Mouse (Mus musculus): ENCODE measurements around the gene Atp5b. TPM values are rescaled to one million over a fixed set of nuclear protein-coding genes. Genes with fewer than 3 reads are reported as not detected.

The Atp5b gene
- total RNA-seq (2023), result 629 TPM

GRCm38 (mm10) chr10:128082880-128083421, at the start of gene Atp5b:
TSS of gene Atp5b (plus strand) at chr10:128083273.

GRCm38 (mm10) chr10:128058601-128059151, 24.4 kb upstream of the Atp5b start, which contains the start of gene Ptges3:
TSS of gene Ptges3 (plus strand) at chr10:128058954.

DNA sequence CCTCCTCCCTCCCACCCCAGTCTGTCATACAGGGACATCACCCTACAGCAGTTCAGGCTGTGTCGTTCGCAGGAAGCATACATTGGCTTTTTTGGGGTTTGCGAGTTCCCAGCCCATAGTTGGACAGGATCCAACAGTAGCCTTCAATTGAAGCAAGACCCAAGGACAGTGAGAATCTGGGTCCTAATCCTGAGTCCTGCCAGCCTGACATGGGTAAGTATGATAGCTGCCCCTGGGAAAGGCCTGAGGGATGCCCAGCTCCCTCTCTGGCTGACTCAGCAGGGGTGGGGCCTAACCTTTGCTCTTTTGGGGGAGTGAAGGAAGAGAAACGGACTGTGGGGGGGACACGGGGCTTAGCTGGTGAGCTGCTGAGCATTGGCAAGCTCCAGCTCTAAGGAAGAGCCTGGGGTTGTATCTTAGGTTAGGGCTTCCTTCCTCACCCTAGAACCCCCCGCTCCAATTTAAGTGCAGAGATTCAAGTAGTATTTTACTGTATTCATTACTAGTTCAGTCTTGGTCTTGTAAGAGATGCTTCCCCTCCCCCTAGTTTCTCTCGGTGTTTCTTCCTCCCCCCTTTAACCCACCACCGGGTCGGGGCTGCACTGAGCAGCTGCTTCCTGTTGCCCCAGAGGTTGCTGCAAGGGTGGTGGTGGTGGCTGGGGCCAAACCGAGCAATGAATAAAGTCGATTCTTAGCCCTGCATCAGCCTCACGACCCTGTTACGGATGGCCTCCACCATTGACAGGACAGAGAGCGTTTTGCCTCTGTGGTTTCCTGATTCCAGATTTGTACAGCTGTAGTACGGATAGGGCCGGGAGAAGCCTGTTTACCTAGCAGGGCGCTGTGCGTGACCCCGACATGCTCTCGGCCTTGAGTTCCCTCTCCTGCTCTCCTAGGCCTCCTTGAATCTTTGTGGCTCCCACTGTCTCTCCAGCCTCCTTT, 8.8 kb downstream of the Atp5b start, which contains the start of gene Baz2a:
Gene Baz2a (plus strand): TSS at position 14 of the 942 bp plus-strand sequence.

Other genes starting within 250 kb of the Atp5b start
- not detected for gene Rdh19, start 233.3 kb upstream of the Atp5b start, total RNA-seq (2023)
- gene Rdh16f2, start 216.8 kb upstream of the Atp5b start, total RNA-seq (2023), result not detected
- not detected for gene Rdh7, start 194.5 kb upstream of the Atp5b start, total RNA-seq (2023)
- not detected for gene Sdr9c7, start 184.8 kb upstream of the Atp5b start, total RNA-seq (2023)
- gene Hsd17b6, start 75.7 kb upstream of the Atp5b start, total RNA-seq (2023), result not detected
- 20.7 TPM for gene Prim1, start 68.1 kb upstream of the Atp5b start, total RNA-seq (2023)
- gene Naca, start 47.7 kb upstream of the Atp5b start, total RNA-seq (2023), result 830 TPM
- gene Ptges3, start 24.3 kb upstream of the Atp5b start, total RNA-seq (2023), result 118 TPM
- gene Baz2a, start 8.3 kb downstream of the Atp5b start, total RNA-seq (2023), result 104 TPM
- gene Rbms2, start 97.0 kb downstream of the Atp5b start, total RNA-seq (2023), result 37.2 TPM
- 0.86 TPM for gene Gls2, start 111.2 kb downstream of the Atp5b start, total RNA-seq (2023)
- gene Spryd4, start 128.5 kb downstream of the Atp5b start, total RNA-seq (2023), result 14.0 TPM
- gene Mip, start 142.6 kb downstream of the Atp5b start, total RNA-seq (2023), result not detected
- gene Timeless, start 148.8 kb downstream of the Atp5b start, total RNA-seq (2023), result 37.2 TPM
- gene Apon, start 170.8 kb downstream of the Atp5b start, total RNA-seq (2023), result not detected
- gene Apof, start 185.4 kb downstream of the Atp5b start, total RNA-seq (2023), result not detected
- 59.1 TPM for gene Stat2, start 187.3 kb downstream of the Atp5b start, total RNA-seq (2023)
- gene Il23a, start 215.5 kb downstream of the Atp5b start, total RNA-seq (2023), result not detected
- 45.0 TPM for gene Pan2, start 220.1 kb downstream of the Atp5b start, total RNA-seq (2023)
- gene Cnpy2, start 239.2 kb downstream of the Atp5b start, total RNA-seq (2023), result 19.0 TPM